Mouse (Mus musculus) naive thymus-derived CD4-positive, alpha-beta T cell, adult 5 months (primary cell): Measurements from ENCODE around the gene Olfr609. TPM values are rescaled to one million over a fixed set of nuclear protein-coding genes. Genes with fewer than 3 reads are reported as not detected.

ENCODE experiments used
- polyA plus RNA-seq: library from polyadenylated mRNA; unstranded; fragments of 100-300 nt; shearing (Covaris generic); gene quantifications from one replicate; pipeline ENCODE4 v1.2.1, GENCODE M21; 2017

Gene Olfr609
- polyA plus RNA-seq, result not detected

GRCm38 (mm10) chr7:103497962-103498361 lies at the start of gene Olfr609:
Olfr609 (minus strand) TSS chr7:103498062.

GRCm38 (mm10) chr7:103542617-103543016 lies 44.8 kb upstream of the Olfr609 start, which contains the start of gene Olfr612:
Olfr612 (minus strand) TSS chr7:103542717.

GRCm38 (mm10) chr7:103520746-103521145 lies 22.9 kb upstream of the Olfr609 start, which contains the start of gene Olfr611:
Olfr611 (minus strand) TSS chr7:103520846.

GRCm38 (mm10) chr7:103512022-103512421 lies 14.2 kb upstream of the Olfr609 start, which contains the start of gene Olfr610:
Olfr610 (minus strand) TSS chr7:103512122.

GRCm38 (mm10) chr7:103469577-103469976 lies 28.3 kb downstream of the Olfr609 start, which contains the start of gene Olfr608:
Olfr608 (plus strand) TSS chr7:103469877.

GRCm38 (mm10) chr7:103448746-103449145 lies 49.1 kb downstream of the Olfr609 start, which contains the start of gene Olfr606:
Olfr606 (plus strand) TSS chr7:103449046.

GRCm38 (mm10) chr7:103445339-103445738 lies 52.5 kb downstream of the Olfr609 start, which contains the start of gene Olfr605:
Olfr605 (minus strand) TSS chr7:103445439.

Other genes with a start within 250 kb of the Olfr609 start
- gene Usp17ld, start 245.6 kb downstream of the Olfr609 start, polyA plus RNA-seq, result not detected
- not detected for gene Olfr596, start 192.4 kb downstream of the Olfr609 start, polyA plus RNA-seq
- 0.25 TPM for gene Olfr597, start 181.7 kb downstream of the Olfr609 start, polyA plus RNA-seq
- not detected for gene Olfr598, start 174.5 kb downstream of the Olfr609 start, polyA plus RNA-seq
- not detected for gene Olfr599, start 162.1 kb downstream of the Olfr609 start, polyA plus RNA-seq
- not detected for gene Olfr600, start 148.4 kb downstream of the Olfr609 start, polyA plus RNA-seq
- not detected for gene Olfr601, start 135.4 kb downstream of the Olfr609 start, polyA plus RNA-seq
- not detected for gene Olfr603, start 111.9 kb downstream of the Olfr609 start, polyA plus RNA-seq
- not detected for gene Usp17lc, start 83.0 kb downstream of the Olfr609 start, polyA plus RNA-seq
- gene Olfr605, start 52.6 kb downstream of the Olfr609 start, polyA plus RNA-seq, result not detected
- gene Olfr606, start 49.0 kb downstream of the Olfr609 start, polyA plus RNA-seq, result not detected
- 0.20 TPM for gene Olfr607, start 33.9 kb downstream of the Olfr609 start, polyA plus RNA-seq
- not detected for gene Olfr608, start 28.2 kb downstream of the Olfr609 start, polyA plus RNA-seq
- not detected for gene Olfr610, start 14.1 kb upstream of the Olfr609 start, polyA plus RNA-seq
- not detected for gene Olfr611, start 22.8 kb upstream of the Olfr609 start, polyA plus RNA-seq
- gene Olfr612, start 44.7 kb upstream of the Olfr609 start, polyA plus RNA-seq, result not detected
- gene Olfr613, start 50.0 kb upstream of the Olfr609 start, polyA plus RNA-seq, result 0.06 TPM
- gene Olfr615, start 58.0 kb upstream of the Olfr609 start, polyA plus RNA-seq, result not detected
- gene Olfr616, start 71.1 kb upstream of the Olfr609 start, polyA plus RNA-seq, result not detected
- not detected for gene Olfr617, start 75.0 kb upstream of the Olfr609 start, polyA plus RNA-seq
- gene Olfr618, start 92.0 kb upstream of the Olfr609 start, polyA plus RNA-seq, result not detected
- not detected for gene Olfr619, start 102.5 kb upstream of the Olfr609 start, polyA plus RNA-seq
- gene Olfr620, start 114.5 kb upstream of the Olfr609 start, polyA plus RNA-seq, result 0.25 TPM
- not detected for gene Olfr622, start 144.6 kb upstream of the Olfr609 start, polyA plus RNA-seq
- not detected for gene Olfr623, start 165.6 kb upstream of the Olfr609 start, polyA plus RNA-seq
- 0.06 TPM for gene Olfr624, start 173.1 kb upstream of the Olfr609 start, polyA plus RNA-seq
- not detected for gene Olfr625-ps1, start 184.7 kb upstream of the Olfr609 start, polyA plus RNA-seq
- gene Olfr243, start 216.6 kb upstream of the Olfr609 start, polyA plus RNA-seq, result not detected
- not detected for gene Olfr628, start 232.3 kb upstream of the Olfr609 start, polyA plus RNA-seq
- not detected for gene Olfr629, start 246.9 kb upstream of the Olfr609 start, polyA plus RNA-seq